Mouse (Mus musculus) spleen, adult 2 months (tissue): ENCODE data around the gene Crip3.

Experiments
- CTCF ChIP-seq: fragments of 200-500 bp; IDR thresholded peaks from 2 replicates; pipeline ENCODE4 v1.5.1; 2011; ENCODE audit warnings: mild to moderate bottlenecking, inconsistent platforms; ENCODE audit not compliant: insufficient read depth, insufficient read length, insufficient replicate concordance; ENCODE audit errors: extremely low read depth
- POLR2A ChIP-seq: fragments of 200-500 bp; IDR thresholded peaks from 2 replicates; pipeline ENCODE4 v1.6.1; 2011; ENCODE audit warnings: low read depth, low read length, inconsistent platforms

- TF ChIP-seq CTCF (no peak), POLR2A (no peak)
These were observed 20.2 kb upstream of the Crip3 start for GRCm38 (mm10) chr17:46408478-46408877.
